Comparison of ENCODE assay signal across 8 mouse cellular contexts in genomic region chr11:12025756-12026593, GRCm38 (mm10). TPM values are rescaled to one million over a fixed set of nuclear protein-coding genes. Genes with fewer than 3 reads are reported as not detected.
DNase-seq lines count a peak whose midpoint lies in the region; ATAC-seq lines count a peak whose summit lies in the region.

No protein-coding gene starts in this region.

- ATAC-seq in hindbrain, embryonic 14.5 days (ENCODE audit: low FRiP score) = peak; percentile 93
- ATAC-seq in lung, embryonic 16.5 days (ENCODE audit: low read depth) = peak; percentile 94

- peaks cover 83% of the 10 kb centered on the region for H3K27me3 ChIP-seq in hindbrain, embryonic 14.5 days (ENCODE audit: control insufficient read depth, insufficient read depth, low read length)
- peaks cover 72% of the 10 kb centered on the region for H3K27me3 ChIP-seq in lung, embryonic 16.5 days (ENCODE audit: control insufficient read depth, insufficient read depth, low read depth, low read length)

- peaks cover 32% of the 10 kb centered on the region for H3K9me3 ChIP-seq in hindbrain, embryonic 14.5 days (ENCODE audit: control insufficient read depth, low read length)
- H3K9me3 ChIP-seq in lung, embryonic 16.5 days (ENCODE audit: control insufficient read depth, low read length) = peaks cover 42% of the 10 kb centered on the region

- peak overlapping the region; percentile 57 for H3K4me2 ChIP-seq in hindbrain, embryonic 14.5 days (replicated peaks)
- H3K4me2 ChIP-seq in lung, embryonic 16.5 days (ENCODE audit: low read depth, low read length) = peak overlapping the region; percentile 55

- H3K9ac ChIP-seq in hindbrain, embryonic 14.5 days = peak overlapping the region; percentile 56
- no peak overlapping the region for H3K9ac ChIP-seq in lung, embryonic 16.5 days (ENCODE audit: low read length)

- H3K36me3 ChIP-seq in hindbrain, embryonic 14.5 days (replicated peaks; ENCODE audit: control insufficient read depth, insufficient read depth) = no peaks in the 10 kb centered on the region
- peaks cover 63% of the 10 kb centered on the region for H3K36me3 ChIP-seq in lung, embryonic 16.5 days (ENCODE audit: control insufficient read depth, insufficient read depth, low read length)

- peak overlapping the region; percentile 42 for H3K4me3 ChIP-seq in hindbrain, embryonic 14.5 days (replicated peaks; ENCODE audit: low read length)
- peak overlapping the region; percentile 24 for H3K4me3 ChIP-seq in lung, embryonic 16.5 days (ENCODE audit: low read length)

- 55% methylated on average over 108 of the region's 108 CpGs for WGBS in hindbrain, embryonic 14.5 days
- WGBS in lung, embryonic 16.5 days = 63% methylated on average over 106 of the region's 108 CpGs

- H3K27ac ChIP-seq in hindbrain, embryonic 14.5 days = peak overlapping the region; percentile 86
- H3K27ac ChIP-seq in lung, embryonic 16.5 days (ENCODE audit: low read length) = no peak overlapping the region

- peak; percentile 83 for DNase-seq in ZHBTc4 (ENCODE audit: low read depth, low spot score)
- peak; percentile 89 to 93 for DNase-seq in cerebellum, postnatal 25 days
- DNase-seq in gastrocnemius, adult 18-20 months (ENCODE audit: low spot score) = peak; percentile 56
- DNase-seq in hindbrain, embryonic 14.5 days (ENCODE audit: low spot score) = peak; percentile 78
- DNase-seq in layer of hippocampus, postnatal 25 days (ENCODE audit: extremely low spot score in 1 of 2, low spot score in 1 of 2) = peak; percentile 71 to 73
- DNase-seq in ovary, postnatal 36 days (ENCODE audit: low spot score) = peak; percentile 78
- peak; percentile 70 for DNase-seq in yolk sac, embryonic 10.5 days (ENCODE audit: low spot score)

- no peaks in the 10 kb centered on the region for H3K4me1 ChIP-seq in hindbrain, embryonic 14.5 days (replicated peaks; ENCODE audit: control insufficient read depth, insufficient read depth, low read length)
- no peaks in the 10 kb centered on the region for H3K4me1 ChIP-seq in lung, embryonic 16.5 days (replicated peaks; ENCODE audit: control insufficient read depth, insufficient read depth, low read length)

RNA-seq across cellular contexts. Expression of gene Grb10, which starts 12.5 kb away (rescaled TPM):
- total RNA-seq in gastrocnemius, adult 18-20 months (2021) = 10 to 100 TPM; 26.6 to 36.9 TPM
- 38.5 and 49.5 TPM in 2 replicates for polyA plus RNA-seq in hindbrain, embryonic 14.5 days (2014; fragmentation: Nextera tagmentation; extraction: Ambion mirVana)
- total RNA-seq in layer of hippocampus, postnatal 25 days (2021) = 10 to 100 TPM; 21.6 to 22.0 TPM
- polyA plus RNA-seq in lung, embryonic 16.5 days (2015; fragmentation: Nextera tagmentation; extraction: Ambion mirVana) = 518 and 579 TPM in 2 replicates
